Mouse (Mus musculus) brain, adult 10 weeks (tissue): ENCODE results near the gene Bag6. TPM values are rescaled to one million over a fixed set of nuclear protein-coding genes. Genes with fewer than 3 reads are reported as not detected.

Experiments used
- polyA plus RNA-seq: library from polyadenylated mRNA; stranded (reverse); fragments of 350-450 nt; fragmentation: Illumina TruSeq; extraction: RNeasy Lipid Tissue Mini Kit (QIAGEN cat#74804); gene quantifications from one replicate; pipeline ENCODE4 v1.2.3, GENCODE M21; 2015; ENCODE audit warnings: low read depth, low replicate concordance

Gene Bag6
- polyA plus RNA-seq = 159 TPM

DNA sequence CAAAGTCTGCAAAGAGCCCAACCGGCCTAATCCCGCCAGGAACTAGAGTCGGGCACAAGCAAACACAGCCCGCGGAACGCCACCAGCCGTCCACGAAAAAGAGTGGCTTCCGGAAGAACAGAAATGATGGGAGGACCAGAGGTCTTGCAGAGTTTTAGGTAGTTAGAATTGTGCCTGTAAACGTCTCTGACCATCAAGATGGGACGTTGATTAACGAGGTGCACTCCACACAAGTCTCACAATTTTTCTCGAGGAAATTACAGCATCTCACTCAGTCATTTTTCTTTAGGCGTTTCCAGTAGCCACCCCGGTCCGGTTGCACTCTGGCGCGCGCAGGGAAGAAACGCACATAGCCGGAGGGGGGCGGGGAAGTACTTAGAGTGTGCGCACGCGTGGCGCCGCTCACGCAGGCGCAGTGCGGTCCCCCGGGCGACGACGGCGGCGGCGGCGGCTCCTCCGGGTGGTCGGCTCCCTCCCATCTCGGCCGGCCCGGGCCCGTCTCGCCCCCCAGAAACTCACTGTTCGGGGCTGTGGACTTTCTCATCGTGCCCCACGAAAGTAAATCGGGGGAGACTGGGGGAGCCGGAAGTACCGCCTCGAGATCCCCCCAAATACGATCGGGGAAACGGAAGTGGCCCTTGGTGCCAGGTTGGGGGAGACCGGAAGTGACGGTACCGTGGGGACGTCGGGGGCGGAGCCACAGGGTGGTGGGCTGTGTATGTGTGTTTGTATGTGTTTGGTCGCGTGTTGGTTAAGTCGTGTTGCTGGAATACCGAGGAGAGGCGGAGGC is at the start of gene Bag6:
Gene Bag6 (plus strand): TSS at position 378 of the 790 bp plus-strand sequence.

GRCm38 (mm10) chr17:35085208-35085865 is 49.6 kb upstream of the Bag6 start, which contains the start of gene Ly6g6f:
Gene Ly6g6f, minus strand, starts transcription at chr17:35085610.

GRCm38 (mm10) chr17:35088825-35089644 is 45.9 kb upstream of the Bag6 start, which contains the start of gene Abhd16a:
Gene Abhd16a, plus strand, starts transcription at chr17:35089263.

GRCm38 (mm10) chr17:35108097-35108496 is 26.9 kb upstream of the Bag6 start, which contains the start of gene Ly6g5c:
Gene Ly6g5c, plus strand, starts transcription at chr17:35108279.

GRCm38 (mm10) chr17:35115046-35116019 is 19.6 kb upstream of the Bag6 start, which contains the start of gene Ly6g5b:
Gene Ly6g5b, minus strand, starts transcription at chr17:35115428.

DNA sequence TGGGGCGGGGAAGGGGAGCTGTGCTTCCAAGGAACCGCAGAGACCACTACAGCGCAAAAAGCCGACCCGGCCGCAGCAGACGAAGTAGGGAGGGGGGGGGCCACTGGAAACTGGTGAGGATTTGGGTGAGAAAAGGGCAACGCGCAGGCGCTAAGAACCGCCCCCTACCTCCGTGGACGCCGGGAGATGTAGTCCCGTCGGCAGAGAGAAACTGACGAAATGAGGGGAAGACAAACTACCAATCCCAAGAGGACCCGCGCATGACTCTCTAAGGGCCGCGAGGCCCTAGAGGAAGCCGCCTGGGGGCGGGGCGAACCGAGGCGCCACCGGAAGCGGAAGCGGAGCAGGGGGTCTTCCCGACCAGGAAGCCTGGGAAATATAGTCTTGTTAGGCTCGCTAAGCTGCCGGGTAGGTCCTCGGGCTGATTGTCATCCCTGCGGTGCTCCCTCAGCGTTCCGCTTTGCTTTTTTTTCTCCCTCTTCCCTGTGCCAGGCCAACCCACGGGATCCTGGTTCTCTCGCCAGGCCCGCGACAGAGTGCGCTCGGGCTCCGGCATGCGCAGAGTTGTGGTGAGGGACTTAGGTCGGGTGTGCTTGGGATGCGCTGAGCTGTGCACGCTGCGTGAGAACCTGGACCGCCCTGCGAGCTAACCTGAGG is 13.7 kb upstream of the Bag6 start, which contains the start of gene Gpank1:
Gene Gpank1 (plus strand): TSS at position 313 of the 657 bp plus-strand sequence.

DNA sequence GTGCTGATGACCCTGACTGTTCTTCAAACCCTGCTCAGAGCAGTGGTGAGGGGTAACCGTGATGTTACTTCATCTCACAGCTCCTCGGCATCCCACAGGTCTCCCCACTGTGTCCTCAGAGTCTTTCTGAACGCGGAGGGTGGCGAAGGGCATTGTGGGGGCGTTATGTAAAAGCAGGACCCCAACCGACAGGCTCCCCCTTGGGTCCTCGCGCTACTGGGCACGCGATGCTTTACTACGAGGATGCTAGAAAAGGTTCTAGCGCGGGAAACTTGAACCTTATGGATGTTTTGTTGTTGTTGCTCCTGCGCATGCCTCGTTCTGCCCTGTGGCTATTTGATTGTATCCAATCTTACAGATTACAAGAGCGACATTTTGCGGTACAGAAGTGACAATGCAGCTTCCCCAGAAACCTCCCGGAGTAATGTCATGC is 13.1 kb upstream of the Bag6 start, which contains the start of gene Csnk2b:
Gene Csnk2b (minus strand): TSS at position 183 of the 433 bp plus-strand sequence.

GRCm38 (mm10) chr17:35126206-35126611 is 8.8 kb upstream of the Bag6 start, which contains the start of gene D17H6S53E:
Gene D17H6S53E, plus strand, starts transcription at chr17:35126373.

DNA sequence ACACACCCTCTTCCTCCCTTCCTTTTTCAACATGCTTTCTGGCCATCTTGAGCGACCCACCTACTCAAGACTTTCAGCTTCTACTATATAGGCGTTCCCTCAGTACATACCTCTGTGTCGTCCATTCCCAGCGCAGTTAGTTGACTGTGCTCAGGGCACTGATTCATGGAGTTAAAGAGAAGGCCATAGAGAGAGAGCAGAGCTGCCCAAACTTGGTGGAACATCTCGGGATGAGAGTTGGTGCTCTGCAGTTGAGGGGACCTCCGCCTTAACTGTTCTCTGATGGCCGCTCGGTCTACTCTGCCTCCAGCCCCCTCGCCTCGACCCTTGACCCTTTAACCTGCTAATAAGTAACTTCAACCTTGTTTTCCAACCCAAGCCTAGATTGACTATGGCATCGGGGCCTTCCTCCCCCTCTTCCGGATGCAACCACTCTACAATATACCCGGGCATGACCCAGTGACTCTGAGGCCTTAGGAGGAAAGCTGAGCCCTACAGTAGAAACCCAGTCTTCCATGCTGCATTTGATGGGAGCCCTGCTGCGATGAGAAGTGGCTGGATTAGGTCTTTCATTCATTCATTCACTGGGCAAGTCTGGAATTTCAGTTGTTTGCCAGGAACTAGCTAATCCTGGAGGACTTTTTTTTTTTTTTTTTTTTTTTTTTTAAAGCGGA is 3.3 kb upstream of the Bag6 start, which contains the start of gene Apom:
Gene Apom (minus strand): TSS at position 551 of the 674 bp plus-strand sequence.

DNA sequence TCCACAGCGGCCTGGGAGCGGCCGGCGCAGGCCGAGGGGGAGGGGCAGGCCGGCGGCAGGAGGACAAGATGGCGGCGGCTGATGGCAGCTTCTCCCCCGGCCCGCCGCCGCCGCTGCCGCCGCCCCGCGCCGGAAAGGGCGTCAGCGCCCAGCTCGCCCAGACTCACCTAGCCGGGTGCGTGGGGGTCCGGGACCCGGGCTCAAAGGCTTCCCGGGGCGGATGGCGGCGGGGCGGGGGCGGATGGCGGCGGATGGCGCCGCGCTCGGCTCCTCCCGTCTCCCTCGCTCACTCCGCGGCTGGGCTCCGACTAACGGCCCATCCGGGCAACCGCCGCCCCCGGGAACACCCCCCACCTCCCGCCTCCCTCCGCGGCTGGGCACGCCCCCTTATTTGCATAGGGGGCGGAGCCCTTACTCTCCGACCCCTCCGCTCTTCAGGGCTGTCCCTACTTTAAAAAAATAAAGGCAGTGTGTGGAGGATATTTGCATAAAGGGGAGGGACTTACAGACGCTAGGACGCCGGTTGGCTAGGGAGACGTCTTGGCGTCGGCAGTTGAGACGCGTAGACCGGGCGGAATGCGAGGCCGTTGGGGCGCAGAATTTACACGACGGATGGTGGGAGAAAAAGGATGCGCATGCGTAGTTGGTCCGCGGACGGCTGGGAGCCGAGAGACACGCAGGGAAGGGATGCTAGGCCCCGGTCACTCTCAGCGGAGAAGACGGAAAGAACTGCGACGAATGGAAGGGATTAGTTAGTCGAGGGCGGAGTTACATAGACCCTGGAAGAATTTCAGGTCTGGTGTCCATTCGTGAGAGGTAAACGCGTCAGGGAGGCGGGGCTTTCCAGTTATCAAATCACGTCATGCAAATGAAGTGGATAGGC is 29.8 kb downstream of the Bag6 start, which contains the start of gene Prrc2a:
Gene Prrc2a (minus strand): TSS at position 330 of the 883 bp plus-strand sequence.

GRCm38 (mm10) chr17:35175968-35176367 is 41.0 kb downstream of the Bag6 start, which contains the start of gene Aif1:
Gene Aif1, minus strand, starts transcription at chr17:35176068.

DNA sequence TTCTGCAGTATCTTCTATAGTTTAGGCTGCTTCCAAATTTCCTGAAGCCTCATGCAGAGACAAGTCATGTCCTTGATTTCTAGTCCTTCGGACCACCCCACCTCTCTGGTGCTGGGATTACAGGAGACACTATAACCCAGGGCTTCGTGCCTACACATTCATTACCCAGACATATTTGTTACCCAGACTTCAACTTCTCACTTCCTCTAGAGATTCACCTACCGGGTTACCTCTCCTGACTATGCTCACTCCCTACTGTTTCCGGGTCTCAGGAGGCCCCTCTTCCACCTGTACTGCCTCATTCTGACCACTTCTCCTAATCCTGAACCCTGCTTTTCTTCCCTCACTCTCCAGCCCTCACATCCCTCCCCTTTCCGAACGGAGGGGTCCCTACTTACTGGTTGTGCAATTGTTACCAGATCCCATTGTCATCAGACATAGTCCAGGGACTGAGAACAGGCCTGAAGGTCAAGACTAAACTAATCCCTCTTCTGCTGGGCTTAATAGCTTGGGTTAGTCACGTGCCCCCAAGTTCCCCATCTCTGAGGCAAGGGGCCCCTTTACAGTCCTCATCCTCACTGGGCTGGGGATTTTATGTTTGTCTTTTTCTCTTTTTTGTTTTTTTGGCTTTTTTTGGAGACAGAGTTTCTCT is 53.1 kb downstream of the Bag6 start, which contains the start of gene Lst1:
Gene Lst1 (minus strand): TSS at position 481 of the 652 bp plus-strand sequence.

GRCm38 (mm10) chr17:35193881-35194843 is 59.2 kb downstream of the Bag6 start, which contains the start of gene Ltb:
Gene Ltb, plus strand, starts transcription at chr17:35194439.

